Mouse (Mus musculus) thymus, adult 2 months (tissue): Measurements from ENCODE around the gene Gnb1. TPM values are rescaled to one million over a fixed set of nuclear protein-coding genes. Genes with fewer than 3 reads are reported as not detected.
"Not testable (repeated sequence)": the region's sequence is repeated elsewhere in the genome, so short reads cannot be mapped to it uniquely, and the experiment has no call there.

Source experiments
- DNase-seq: peaks from one replicate; pipeline ENCODE4 v3.0.0; 2021
- H3K27ac ChIP-seq: fragments of 200-500 bp; 2 replicates; pipeline ENCODE4 v1.5.1; 2012; ENCODE audit warnings: low read length, control low read depth; ENCODE audit not compliant: control insufficient read depth, insufficient read depth
- H3K27me3 ChIP-seq: fragments of 200-500 bp; 2 replicates; pipeline ENCODE4 v1.6.1; 2012; ENCODE audit warnings: mild to moderate bottlenecking, low read length, moderate library complexity, mixed read lengths; ENCODE audit not compliant: control insufficient read depth, insufficient read depth
- H3K36me3 ChIP-seq: fragments of 200-500 bp; 2 replicates; pipeline ENCODE4 v1.6.1; 2012; ENCODE audit warnings: mild to moderate bottlenecking, low read length, moderate library complexity; ENCODE audit not compliant: control insufficient read depth, insufficient read depth
- H3K4me1 ChIP-seq: fragments of 200-500 bp; replicated peaks from 2 replicates; pipeline ENCODE4 v1.6.1; 2012; ENCODE audit warnings: low read length; ENCODE audit not compliant: control insufficient read depth, insufficient read depth
- H3K4me3 ChIP-seq: fragments of 200-500 bp; 2 replicates; pipeline ENCODE4 v1.5.1; 2012; ENCODE audit warnings: mild to moderate bottlenecking, low read length, control low read depth, moderate library complexity; ENCODE audit not compliant: control insufficient read depth, insufficient read depth
- CTCF ChIP-seq: fragments of 200-500 bp; IDR thresholded peaks from 2 replicates; pipeline ENCODE4 v1.5.1; 2012; ENCODE audit warnings: mild to moderate bottlenecking, control low read depth, low read length, moderate library complexity, borderline replicate concordance; ENCODE audit not compliant: control insufficient read depth, poor library complexity, insufficient read depth; ENCODE audit errors: extremely low read depth
- POLR2A ChIP-seq: fragments of 200-500 bp; IDR thresholded peaks from 2 replicates; pipeline ENCODE4 v1.6.1; 2012; ENCODE audit warnings: mild to moderate bottlenecking, low read length, control low read depth, moderate library complexity; ENCODE audit not compliant: control insufficient read depth, poor library complexity, insufficient read depth; ENCODE audit errors: extremely low read depth
- WGBS: fragments of 180-500 bp; shearing (Covaris S2); methylation state at CpG from one replicate; pipeline ENCODE4 v1.1.7; 2018; 5-methylcytosine and 5-hydroxymethylcytosine counted together
- polyA plus RNA-seq: library from polyadenylated mRNA; depleted of rRNA; stranded (reverse); fragments of >200 nt; gene quantifications from 2 replicates; pipeline ENCODE4 v1.2.3, GENCODE M21; 2012

Gene Gnb1
- polyA plus RNA-seq, 1 experiment: 850 TPM

GRCm38 (mm10) chr4:155564315-155565069 lies 73.3 kb downstream of the Gnb1 start:
- Histone ChIP-seq H3K4me3 (peak overlapping the region; percentile 55), H3K4me1 (peaks cover 19% of the 10 kb centered on the region), H3K27me3 (no peaks in the 10 kb centered on the region), H3K36me3 (peaks cover 7% of the 10 kb centered on the region; the same call in 1 of the 2 replicates), H3K27ac (no peak overlapping the region)
- WGBS: 15% methylated on average over 20 of the region's 20 CpGs
- DNase-seq: no peak
- TF ChIP-seq POLR2A: no peak
- TF ChIP-seq CTCF: no peak

- Histone ChIP-seq H3K4me1 (peaks cover 19% of the 10 kb centered on the region), H3K4me3 (no peak overlapping the region), H3K36me3 (no peaks in the 10 kb centered on the region), H3K27ac (no peak overlapping the region), H3K27me3 (no peaks in the 10 kb centered on the region)
- WGBS: 93% methylated on average over 8 of the region's 8 CpGs
- no peak for DNase-seq
- TF ChIP-seq POLR2A: no peak
- no peak for TF ChIP-seq CTCF
Observed at GRCm38 (mm10) chr4:155566555-155566954, 75.4 kb downstream of the Gnb1 start.

GRCm38 (mm10) chr4:155568170-155568569 lies 77.0 kb downstream of the Gnb1 start:
- Histone ChIP-seq H3K27ac (no peak overlapping the region), H3K36me3 (no peaks in the 10 kb centered on the region), H3K4me1 (peaks cover 11% of the 10 kb centered on the region), H3K4me3 (no peak overlapping the region), H3K27me3 (no peaks in the 10 kb centered on the region)
- 4% methylated on average over 2 of the region's 2 CpGs for WGBS
- TF ChIP-seq CTCF (no peak), POLR2A (no peak)
- DNase-seq: peak; percentile 19

GRCm38 (mm10) chr4:155568632-155569370 lies 77.6 kb downstream of the Gnb1 start:
- Histone ChIP-seq H3K4me3 (no peak overlapping the region), H3K27me3 (no peaks in the 10 kb centered on the region), H3K27ac (no peak overlapping the region), H3K36me3 (no peaks in the 10 kb centered on the region), H3K4me1 (peaks cover 11% of the 10 kb centered on the region)
- WGBS: 96% methylated on average over 7 of the region's 7 CpGs
- no peak for DNase-seq
- no peak for TF ChIP-seq CTCF
- TF ChIP-seq POLR2A: no peak

GRCm38 (mm10) chr4:155569818-155570217 lies 78.7 kb downstream of the Gnb1 start:
- no peak for DNase-seq
- Histone ChIP-seq H3K4me1 (peaks cover 6% of the 10 kb centered on the region), H3K36me3 (no peaks in the 10 kb centered on the region), H3K27ac (no peak overlapping the region), H3K4me3 (no peak overlapping the region), H3K27me3 (no peaks in the 10 kb centered on the region)
- TF ChIP-seq CTCF: no peak
- WGBS: 96% methylated on average over 6 of the region's 6 CpGs

GRCm38 (mm10) chr4:155570315-155570714 lies 79.2 kb downstream of the Gnb1 start:
- H3K27ac ChIP-seq, H3K4me3 ChIP-seq, H3K27me3 ChIP-seq, H3K36me3 ChIP-seq, H3K4me1 ChIP-seq, DNase-seq: not testable (repeated sequence)
- 94% methylated on average over 11 of the region's 11 CpGs for WGBS

GRCm38 (mm10) chr4:155571442-155571841 lies 80.3 kb downstream of the Gnb1 start:
- Histone ChIP-seq H3K27me3 (no peaks in the 10 kb centered on the region), H3K27ac (no peak overlapping the region), H3K36me3 (no peaks in the 10 kb centered on the region; the same call in 1 of the 2 replicates), H3K4me3 (no peak overlapping the region), H3K4me1 (peaks cover 5% of the 10 kb centered on the region)
- WGBS: 86% methylated on average over 2 of the region's 2 CpGs
- DNase-seq: no peak
- TF ChIP-seq POLR2A (no peak), CTCF (no peak)
